Comparison of ENCODE assay signal across 14 mouse cellular contexts in the genomic region with DNA sequence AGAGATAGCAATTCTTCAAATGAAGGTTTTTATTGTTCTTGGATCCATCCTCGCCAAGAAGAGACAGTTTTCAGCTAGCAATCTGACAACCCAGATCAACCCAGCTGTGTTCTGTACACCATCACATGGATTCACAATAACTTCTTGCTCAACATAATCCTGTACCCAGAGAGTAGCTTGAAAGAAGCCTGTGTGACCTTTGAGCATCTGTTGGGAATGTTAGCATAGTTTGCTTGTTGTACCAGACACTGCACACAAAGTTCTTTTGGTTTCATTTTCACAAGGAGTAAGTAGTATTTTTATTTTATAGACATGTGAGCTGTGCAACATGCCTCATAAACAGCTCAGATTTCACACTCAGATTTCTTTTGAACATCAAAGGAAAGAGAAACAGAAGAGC.
A peak's percentile ranks its signal among the peaks of the same experiment; 100 is the strongest.
DNase-seq lines count a peak whose midpoint lies in the region; ATAC-seq and TF ChIP-seq lines count a peak whose summit lies in the region.
"Had no signal": no experiment of that assay in that cellular context is flagged by ENCODE, and none has a peak within 500 bp of the region (broad histone marks: within the 10 kb centered on the region; RNA-seq: fewer than 3 reads in every experiment).

No protein-coding gene starts in this region.

- no peaks in the 10 kb centered on the region for H3K79me2 ChIP-seq in myocyte (ENCODE audit: control insufficient read depth, insufficient read depth)

- no peak overlapping the region for H3ac ChIP-seq in myocyte (ENCODE audit: control insufficient read depth, insufficient read length)

- peak; percentile 65; the same call in 1 of the 2 replicates for ATAC-seq in intestine, embryonic 16.5 days
- ATAC-seq in intestine, embryonic 15.5 days: no peak
- ATAC-seq in liver, embryonic 15.5 days (ENCODE audit: insufficient read depth): peak; percentile 31; the same call in 1 of the 2 replicates
- no peak for ATAC-seq in liver, embryonic 11.5 days (replicated peaks; ENCODE audit: low FRiP score)
- ATAC-seq in intestine, postnatal 0 days: peak; percentile 73
- no peak for ATAC-seq in erythroblast, adult 5-6 weeks (replicated peaks; ENCODE audit: low FRiP score, poor library complexity, severe bottlenecking)
- no peak for ATAC-seq in erythroid progenitor cell, adult 5-6 weeks (replicated peaks; ENCODE audit: low FRiP score, poor library complexity, severe bottlenecking)

- no peak overlapping the region for H3K4me3 ChIP-seq in intestine, embryonic 16.5 days (ENCODE audit: low read length)
- H3K4me3 ChIP-seq in intestine, embryonic 15.5 days (replicated peaks): no peak overlapping the region
- no peak overlapping the region for H3K4me3 ChIP-seq in liver, embryonic 15.5 days (replicated peaks)
- no peak overlapping the region for H3K4me3 ChIP-seq in liver, embryonic 11.5 days (ENCODE audit: low read depth, low read length)
- H3K4me3 ChIP-seq in intestine, postnatal 0 days (ENCODE audit: low read depth, low read length): no peak overlapping the region
- H3K4me3 ChIP-seq in myocyte: no peak overlapping the region
- H3K4me3 ChIP-seq: embryonic facial prominence, embryonic 10.5 days; heart, embryonic 13.5 days had no signal

- H3K9ac ChIP-seq in intestine, embryonic 16.5 days (ENCODE audit: low read depth, low read length): no peak overlapping the region
- no peak overlapping the region for H3K9ac ChIP-seq in intestine, embryonic 15.5 days
- H3K9ac ChIP-seq in liver, embryonic 15.5 days: no peak overlapping the region
- H3K9ac ChIP-seq in liver, embryonic 11.5 days (ENCODE audit: low read depth, low read length): no peak overlapping the region
- H3K9ac ChIP-seq in intestine, postnatal 0 days (ENCODE audit: low read depth, low read length): no peak overlapping the region
- H3K9ac ChIP-seq: heart, embryonic 13.5 days had no signal

- H3K4me2 ChIP-seq in intestine, embryonic 16.5 days (ENCODE audit: low read depth, low read length): no peak overlapping the region
- no peak overlapping the region for H3K4me2 ChIP-seq in intestine, embryonic 15.5 days (replicated peaks)
- no peak overlapping the region for H3K4me2 ChIP-seq in liver, embryonic 15.5 days
- H3K4me2 ChIP-seq in liver, embryonic 11.5 days: no peak overlapping the region
- H3K4me2 ChIP-seq in intestine, postnatal 0 days (replicated peaks; ENCODE audit: low read depth): no peak overlapping the region
- peak overlapping the region; percentile 43 for H3K4me2 ChIP-seq in myocyte (ENCODE audit: low read depth)
- H3K4me2 ChIP-seq: heart, embryonic 13.5 days had no signal

- TF ChIP-seq CTCF in intestine, postnatal 0 days (IDR thresholded peaks at IDR 0.05; ENCODE audit: low read depth): no peak

- H3K9me3 ChIP-seq in intestine, embryonic 16.5 days (ENCODE audit: control insufficient read depth, low read length): no peaks in the 10 kb centered on the region
- H3K9me3 ChIP-seq in intestine, embryonic 15.5 days: no peaks in the 10 kb centered on the region
- no peaks in the 10 kb centered on the region for H3K9me3 ChIP-seq in liver, embryonic 15.5 days (replicated peaks)
- no peaks in the 10 kb centered on the region for H3K9me3 ChIP-seq in liver, embryonic 11.5 days (ENCODE audit: control insufficient read depth, low read length)
- no peaks in the 10 kb centered on the region for H3K9me3 ChIP-seq in intestine, postnatal 0 days (ENCODE audit: control insufficient read depth)
- H3K9me3 ChIP-seq: embryonic facial prominence, embryonic 10.5 days; heart, embryonic 13.5 days had no signal

- no peaks in the 10 kb centered on the region for H3K36me3 ChIP-seq in intestine, embryonic 16.5 days (ENCODE audit: control insufficient read depth, insufficient read depth, low read length)
- H3K36me3 ChIP-seq in intestine, embryonic 15.5 days: no peaks in the 10 kb centered on the region
- H3K36me3 ChIP-seq in liver, embryonic 15.5 days (replicated peaks): no peaks in the 10 kb centered on the region
- no peaks in the 10 kb centered on the region for H3K36me3 ChIP-seq in liver, embryonic 11.5 days (ENCODE audit: control insufficient read depth, insufficient read depth, low read length)
- H3K36me3 ChIP-seq in intestine, postnatal 0 days (ENCODE audit: control insufficient read depth, insufficient read depth): no peaks in the 10 kb centered on the region
- no peaks in the 10 kb centered on the region for H3K36me3 ChIP-seq in myocyte (ENCODE audit: control insufficient read depth, insufficient read depth)
- H3K36me3 ChIP-seq: embryonic facial prominence, embryonic 10.5 days; heart, embryonic 13.5 days had no signal

- no peak overlapping the region for H3K27ac ChIP-seq in intestine, embryonic 16.5 days (ENCODE audit: low read length)
- no peak overlapping the region for H3K27ac ChIP-seq in intestine, embryonic 15.5 days
- no peak overlapping the region for H3K27ac ChIP-seq in liver, embryonic 15.5 days (replicated peaks)
- H3K27ac ChIP-seq in liver, embryonic 11.5 days (ENCODE audit: low read depth, low read length): no peak overlapping the region
- H3K27ac ChIP-seq in intestine, postnatal 0 days (ENCODE audit: low read depth, low read length): no peak overlapping the region
- H3K27ac ChIP-seq: embryonic facial prominence, embryonic 10.5 days; heart, embryonic 13.5 days had no signal

- DNase-seq in liver, embryonic 11.5 days (ENCODE audit: low spot score): no peak
- DNase-seq: adrenal gland, postnatal 25 days; cerebellum, postnatal 10 days; kidney, postnatal 10 days; right cerebral cortex, adult 18-20 months had no signal

- H3K27me3 ChIP-seq in intestine, embryonic 16.5 days (replicated peaks; ENCODE audit: control insufficient read depth, insufficient read depth, low read length): no peaks in the 10 kb centered on the region
- H3K27me3 ChIP-seq in intestine, embryonic 15.5 days (replicated peaks): no peaks in the 10 kb centered on the region
- no peaks in the 10 kb centered on the region for H3K27me3 ChIP-seq in liver, embryonic 15.5 days
- H3K27me3 ChIP-seq in liver, embryonic 11.5 days (replicated peaks; ENCODE audit: control insufficient read depth, insufficient read depth, low read length): no peaks in the 10 kb centered on the region
- H3K27me3 ChIP-seq in intestine, postnatal 0 days (replicated peaks; ENCODE audit: control insufficient read depth, insufficient read depth, low read length): no peaks in the 10 kb centered on the region
- no peaks in the 10 kb centered on the region for H3K27me3 ChIP-seq in myocyte (ENCODE audit: control insufficient read depth, insufficient read depth, insufficient read length)
- H3K27me3 ChIP-seq: heart, embryonic 13.5 days had no signal

- WGBS in intestine, embryonic 16.5 days: 41% methylated on average over 1 of the region's 1 CpGs
- 61% methylated on average over 1 of the region's 1 CpGs for WGBS in intestine, embryonic 15.5 days
- WGBS in liver, embryonic 15.5 days (ENCODE audit: insufficient replicate concordance): 36% methylated on average over 1 of the region's 1 CpGs
- WGBS in liver, embryonic 11.5 days: 63% methylated on average over 1 of the region's 1 CpGs
- WGBS in intestine, postnatal 0 days: 38% methylated on average over 1 of the region's 1 CpGs

- TF ChIP-seq POLR2A in myocyte (IDR thresholded peaks at IDR 0.05; ENCODE audit: insufficient read length, low read depth): no peak

- H3K4me1 ChIP-seq in intestine, embryonic 16.5 days (ENCODE audit: control insufficient read depth, insufficient read depth, low read length): no peaks in the 10 kb centered on the region
- H3K4me1 ChIP-seq in intestine, embryonic 15.5 days (replicated peaks): no peaks in the 10 kb centered on the region
- H3K4me1 ChIP-seq in liver, embryonic 15.5 days (replicated peaks): 0 out of 2 replicates have a peak, but pooled peaks cover 2% of the 10 kb centered on the region
- H3K4me1 ChIP-seq in liver, embryonic 11.5 days (replicated peaks; ENCODE audit: control insufficient read depth, insufficient read depth, low read length): no peaks in the 10 kb centered on the region
- 0 out of 2 replicates have a peak, but pooled peaks cover 4% of the 10 kb centered on the region for H3K4me1 ChIP-seq in intestine, postnatal 0 days (replicated peaks; ENCODE audit: control insufficient read depth, insufficient read depth, low read length)
- H3K4me1 ChIP-seq: heart, embryonic 13.5 days had no signal

TF ChIP-seq in myocyte, 11 proteins besides CTCF, POLR2A, EP300 and RAD21:
- TF ChIP-seq TCF3 (IDR thresholded peaks at IDR 0.05; ENCODE audit: insufficient read length, low read depth): no peak
- TF ChIP-seq SRF (IDR thresholded peaks at IDR 0.05; ENCODE audit: control insufficient read depth, insufficient read length, low read depth): no peak
- TF ChIP-seq MYOG (IDR thresholded peaks at IDR 0.05; ENCODE audit: control insufficient read depth in 1 of 3, insufficient read depth in 1 of 3, insufficient read length in 2 of 3, low read depth in 2 of 3): no peak
- no peak for TF ChIP-seq E2F4 (IDR thresholded peaks at IDR 0.05; ENCODE audit: insufficient read depth)
- TF ChIP-seq POLR2AphosphoS2 (IDR thresholded peaks at IDR 0.05; ENCODE audit: insufficient read length, low read depth): no peak
- TF ChIP-seq REST (IDR thresholded peaks at IDR 0.05; ENCODE audit: insufficient read depth, insufficient read length): no peak
TF ChIP-seq in myocyte: peak in this region for 0.

Comparison
In these comparisons a context has a peak if more than half of its experiments do, and no peak if none do; other contexts are left out.
1. ATAC-seq: peak in intestine, embryonic 16.5 days (single experiment), liver, embryonic 15.5 days (single experiment) and intestine, postnatal 0 days (single experiment); none in intestine, embryonic 15.5 days (single experiment), liver, embryonic 11.5 days (single experiment), erythroblast, adult 5-6 weeks (single experiment) and erythroid progenitor cell, adult 5-6 weeks (single experiment).